Mouse (Mus musculus) embryo, embryonic 9.5 days (tissue): Measurements from ENCODE around the gene Zcrb1.
A peak's percentile ranks its signal among the peaks of the same experiment; 100 is the strongest.
"Not testable (repeated sequence)": the region's sequence is repeated elsewhere in the genome, so short reads cannot be mapped to it uniquely, and the experiment has no call there.

Source experiments
- DNase-seq: peaks from one replicate; pipeline ENCODE4 v3.0.0-alpha.2; 2017; ENCODE audit errors: extremely low spot score

Zcrb1 gene

GRCm38 (mm10) chr15:93397826-93398698 lies at the start of gene Zcrb1, which contains the start of gene Pphln1:
Zcrb1 (minus strand) TSS chr15:93398334.
Pphln1 (plus strand) TSS chr15:93398350.
- peak; percentile 89 for DNase-seq

- DNase-seq: no peak
These were observed 45.5 kb upstream of the Zcrb1 start for GRCm38 (mm10) chr15:93443676-93444075.

DNA sequence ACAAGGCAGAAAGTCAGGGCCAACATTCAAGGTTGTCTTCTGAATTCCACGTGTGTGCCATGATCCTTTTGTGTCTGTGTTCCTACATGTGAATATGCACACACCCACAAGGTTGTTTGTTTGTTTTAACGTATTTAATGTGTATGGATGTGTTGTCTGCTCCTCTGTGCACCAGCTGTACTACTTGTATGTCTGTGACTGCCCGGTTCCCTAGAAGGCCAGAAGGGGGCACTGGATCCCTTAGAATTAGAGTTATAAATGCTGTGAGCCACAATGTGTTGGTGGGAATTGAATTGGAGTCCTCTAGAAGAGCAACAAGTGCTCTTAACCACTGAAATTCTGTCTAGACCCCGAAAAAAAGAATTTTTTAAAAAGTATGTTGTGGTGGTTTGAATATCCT lies 44.1 kb upstream of the Zcrb1 start:
- no peak for DNase-seq

GRCm38 (mm10) chr15:93438663-93439062 lies 40.5 kb upstream of the Zcrb1 start:
- peak; percentile 47 for DNase-seq

GRCm38 (mm10) chr15:93435998-93436397 lies 37.9 kb upstream of the Zcrb1 start:
- no peak for DNase-seq

GRCm38 (mm10) chr15:93433811-93434210 lies 35.7 kb upstream of the Zcrb1 start:
- DNase-seq: peak; percentile 51

DNA sequence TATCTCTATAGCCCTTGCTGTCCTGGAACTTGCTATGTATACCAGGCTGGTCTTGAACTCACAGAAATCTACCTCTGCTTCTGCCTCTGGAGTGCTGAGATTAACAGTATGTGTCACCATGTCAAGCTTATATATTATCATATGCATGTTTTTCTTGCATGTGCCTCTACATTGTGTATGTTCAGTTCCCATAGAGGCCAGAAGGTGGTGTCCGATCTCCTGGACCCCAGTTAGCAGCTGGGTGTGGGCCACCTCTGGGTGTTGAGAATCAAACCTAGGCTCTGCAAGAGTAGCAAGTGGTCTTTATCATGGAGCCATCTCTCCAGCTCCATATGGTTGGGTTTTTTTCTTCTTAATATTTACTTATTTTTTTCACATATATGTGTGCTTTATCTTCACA lies 24.4 kb upstream of the Zcrb1 start:
- no peak for DNase-seq

DNA sequence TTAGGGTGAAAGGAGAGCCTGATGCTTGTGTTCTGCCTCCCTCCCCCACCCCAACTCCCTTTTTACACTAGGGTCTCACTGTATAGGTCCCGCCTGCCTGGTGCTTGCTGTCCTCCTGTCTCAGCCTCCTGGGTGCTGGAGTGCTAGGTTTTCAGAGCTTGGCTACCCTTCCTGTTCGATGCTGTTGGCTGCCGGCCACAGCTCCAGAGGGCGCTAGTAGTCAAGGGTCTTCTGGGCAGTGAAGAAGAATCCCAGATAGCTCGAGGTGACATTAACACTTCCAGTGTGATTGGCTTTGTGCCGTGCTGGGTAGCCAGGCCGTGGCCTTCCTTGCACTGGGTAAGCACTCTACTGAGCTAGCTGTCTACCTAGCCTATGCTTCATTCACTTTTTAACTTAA lies 22.5 kb upstream of the Zcrb1 start:
- DNase-seq: no peak

DNA sequence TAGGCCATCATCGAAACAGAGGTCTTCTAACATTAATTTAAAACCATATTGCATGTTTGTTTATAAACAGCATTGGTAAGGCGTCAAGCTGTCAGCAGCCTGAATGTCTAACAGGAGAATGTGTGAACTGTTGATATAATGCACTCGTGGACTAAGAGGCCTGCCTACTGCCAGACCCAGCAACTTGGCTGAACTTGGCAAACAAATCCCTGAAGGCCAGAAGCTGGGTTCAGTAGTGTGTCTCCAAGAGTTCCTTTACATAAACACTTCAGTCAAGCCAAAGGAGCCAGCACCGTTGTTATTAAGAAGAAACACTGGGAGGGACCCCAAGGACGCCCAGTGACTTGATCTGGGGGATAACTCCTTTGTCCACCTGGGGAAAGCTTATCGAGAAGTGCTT lies 18.2 kb upstream of the Zcrb1 start:
- no peak for DNase-seq

DNA sequence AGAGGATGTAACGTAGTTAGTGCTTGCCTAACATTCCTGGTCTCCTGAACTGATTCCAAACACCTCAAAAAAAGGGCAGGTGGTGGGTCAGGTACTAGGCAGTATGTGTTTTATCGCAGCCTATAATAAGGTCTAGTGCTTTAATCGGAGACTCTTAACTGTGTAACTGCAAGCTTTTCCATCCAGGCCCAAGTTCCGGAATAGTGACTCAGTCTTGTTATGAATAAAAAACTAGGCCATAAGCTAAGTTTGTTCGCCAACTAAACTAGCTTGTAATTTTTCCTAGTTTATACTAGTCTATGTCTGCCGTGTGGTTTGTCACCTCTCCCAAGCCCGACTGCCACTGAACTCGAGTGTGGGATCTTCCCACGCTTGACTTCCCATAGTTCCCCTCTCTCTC lies 16.3 kb upstream of the Zcrb1 start:
- no peak for DNase-seq

- no peak for DNase-seq
These were observed 14.3 kb upstream of the Zcrb1 start for GRCm38 (mm10) chr15:93412445-93412844.

GRCm38 (mm10) chr15:93406492-93406891 lies 8.4 kb upstream of the Zcrb1 start:
- no peak for DNase-seq

- no peak for DNase-seq
These were observed 7.4 kb upstream of the Zcrb1 start for GRCm38 (mm10) chr15:93405446-93405986.

GRCm38 (mm10) chr15:93404849-93405248 lies 6.7 kb upstream of the Zcrb1 start:
- DNase-seq: no peak

GRCm38 (mm10) chr15:93402730-93403129 lies 4.6 kb upstream of the Zcrb1 start:
- DNase-seq: no peak

DNA sequence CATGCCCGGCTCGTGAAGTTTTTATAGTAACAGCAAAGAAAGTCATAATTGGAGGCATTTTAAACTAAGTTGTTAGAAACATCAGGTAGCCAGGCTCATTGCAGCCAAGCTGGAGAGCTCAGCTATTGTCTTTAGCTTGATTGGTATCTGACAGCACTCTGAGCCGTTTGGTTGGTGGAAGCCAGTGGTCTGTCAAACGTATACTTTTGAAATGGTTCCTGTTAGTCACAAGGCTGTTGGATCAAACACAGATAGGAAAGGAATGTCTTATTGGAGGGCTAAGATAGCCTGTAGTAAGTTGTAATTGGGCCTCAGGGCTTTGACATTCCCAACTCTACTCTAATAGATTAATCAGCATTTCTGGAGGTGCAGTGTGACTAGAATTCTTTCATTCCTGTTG lies 3.3 kb upstream of the Zcrb1 start:
- no peak for DNase-seq

DNA sequence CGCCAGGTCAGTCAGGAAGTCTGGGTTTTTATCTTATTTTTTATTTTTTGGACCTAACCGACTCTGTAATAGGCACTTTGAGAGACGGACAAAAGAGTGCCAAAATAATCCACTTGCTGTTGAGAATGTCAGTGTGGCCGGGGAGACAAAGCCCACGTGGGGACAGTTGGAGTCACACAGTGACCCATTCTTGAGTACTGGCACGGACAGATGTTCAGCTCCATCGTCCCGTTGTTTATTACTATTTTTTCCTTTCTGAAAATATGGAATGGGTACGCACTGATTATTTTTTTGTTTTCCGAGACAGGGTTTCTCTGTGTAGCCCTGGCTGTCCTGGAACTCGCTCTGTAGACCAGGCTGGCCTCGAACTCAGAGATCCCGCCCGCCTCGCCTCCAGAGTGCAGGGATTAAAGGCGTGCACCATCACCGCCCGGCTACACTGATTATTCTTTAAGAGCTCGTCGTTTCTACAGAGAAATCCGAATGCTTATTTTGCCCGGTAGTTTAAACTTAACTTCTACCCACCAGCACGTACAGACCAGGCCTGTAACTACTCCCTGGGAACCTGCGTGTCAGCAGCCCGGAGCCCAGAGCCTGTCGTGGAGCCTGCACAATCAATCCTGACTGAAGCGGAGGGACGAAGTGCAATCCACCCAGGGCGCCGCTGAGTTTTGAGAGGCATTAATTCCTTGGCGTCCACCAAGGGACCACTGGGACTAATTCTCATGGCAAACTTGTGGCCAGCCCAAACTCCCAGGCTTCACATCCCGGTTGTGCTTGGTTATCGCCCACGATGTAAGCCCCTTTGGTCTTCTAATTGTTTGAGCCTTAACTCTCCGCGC lies 786 bp upstream of the Zcrb1 start:
- DNase-seq: peak; percentile 32

- no peak for DNase-seq
These were observed 865 bp downstream of the Zcrb1 start for GRCm38 (mm10) chr15:93397269-93397668.

DNA sequence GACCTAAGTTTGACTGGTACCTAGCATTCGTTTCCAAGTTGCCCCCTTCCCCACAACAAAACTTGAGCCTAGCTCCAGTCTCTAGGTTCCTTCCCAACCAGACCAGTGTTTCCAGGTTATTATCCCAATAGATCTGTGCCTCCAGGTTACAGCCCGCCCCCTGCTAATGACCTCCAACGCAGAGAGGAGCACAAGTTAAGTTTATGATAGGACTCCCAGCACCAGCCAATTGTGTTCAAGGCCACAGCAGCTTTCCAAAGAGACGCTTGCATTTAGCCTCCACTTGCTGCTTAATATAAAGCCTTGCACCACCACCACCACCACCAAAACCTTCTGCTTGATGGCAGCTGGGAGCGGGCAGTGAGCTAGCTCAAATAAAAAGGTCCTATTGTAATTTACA lies 16.8 kb downstream of the Zcrb1 start:
- no peak for DNase-seq

DNA sequence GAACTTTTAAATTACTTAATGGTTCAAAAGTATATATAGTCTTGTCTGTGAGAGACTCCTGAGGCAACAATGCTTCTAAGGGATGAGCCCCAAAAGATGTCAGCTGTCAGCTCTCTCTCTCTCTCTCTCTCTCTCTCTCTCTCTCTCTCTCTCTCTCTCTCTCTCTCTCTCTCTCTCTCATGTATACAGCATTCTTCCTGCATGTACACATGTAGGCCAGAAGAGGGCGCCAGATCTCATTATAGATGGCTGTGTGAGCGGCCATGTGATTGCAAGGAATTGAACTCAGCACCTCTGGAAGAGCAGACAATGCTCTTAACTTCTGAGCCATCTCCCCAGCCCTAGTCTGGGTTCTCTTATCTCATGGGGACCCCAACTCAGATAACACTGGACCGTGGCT lies 19.0 kb downstream of the Zcrb1 start:
- DNase-seq: no peak

DNA sequence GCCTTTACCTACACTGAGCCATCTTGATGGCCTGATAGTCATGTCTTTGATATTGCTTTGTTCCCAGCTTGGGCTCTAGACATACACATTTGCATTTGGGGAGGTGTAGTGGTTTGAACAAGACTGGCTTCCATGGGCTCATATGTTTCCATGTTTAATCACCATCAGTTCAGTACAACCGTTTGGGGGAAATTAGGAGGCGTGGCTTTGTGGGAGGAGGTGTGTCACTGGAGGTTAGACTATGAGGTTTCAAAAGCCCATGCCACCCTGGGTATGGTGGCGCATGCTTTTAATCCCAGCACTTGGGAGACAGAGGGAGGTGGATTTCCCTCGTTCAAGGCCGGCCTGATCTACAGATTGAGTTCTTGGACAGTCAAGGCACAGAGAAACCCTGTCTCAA lies 22.4 kb downstream of the Zcrb1 start:
- no peak for DNase-seq

- not testable (repeated sequence) for DNase-seq
These were observed 25.5 kb downstream of the Zcrb1 start for GRCm38 (mm10) chr15:93372525-93373119.
